Mouse (Mus musculus) small intestine, adult 2 months (tissue): ENCODE data around the gene Cdhr4.

Experiments used
- CTCF ChIP-seq: fragments of 200-500 bp; IDR thresholded peaks from 2 replicates; pipeline ENCODE4 v1.5.1; 2012; ENCODE audit warnings: low read depth, mild to moderate bottlenecking, control low read depth, inconsistent platforms, low read length, moderate library complexity, mixed read lengths; ENCODE audit not compliant: insufficient replicate concordance, insufficient read length; ENCODE audit errors: extremely low read depth
- POLR2A ChIP-seq: fragments of 200-500 bp; IDR thresholded peaks from 2 replicates; pipeline ENCODE4 v1.6.1; 2012; ENCODE audit warnings: low read depth, mild to moderate bottlenecking, control low read depth, inconsistent platforms, low read length, moderate library complexity

DNA sequence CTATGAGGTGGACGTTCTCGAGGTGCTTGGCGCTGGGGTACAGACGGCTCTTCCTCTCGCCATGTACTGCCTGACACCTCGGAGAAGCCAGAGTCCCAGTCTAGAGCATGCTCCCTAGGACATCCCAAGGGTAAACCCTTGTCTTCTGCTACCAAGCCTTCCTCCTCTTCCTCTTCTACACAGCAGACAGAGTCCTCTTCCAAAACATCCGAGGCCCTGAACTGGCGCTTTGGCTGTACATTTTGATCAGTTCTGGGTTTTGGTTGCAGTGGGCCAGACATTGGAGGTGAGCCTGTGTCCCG, 7.6 kb upstream of the Cdhr4 start:
- TF ChIP-seq POLR2A: no peak
- no peak for TF ChIP-seq CTCF
